Mouse (Mus musculus): ENCODE measurements around the gene Clip4.

Gene Clip4

GRCm38 (mm10) chr17:71791622-71792021 is 23.3 kb downstream of the Clip4 start:
- no peak for DNase-seq (ENCODE audit: low spot score in 2 of 2)

GRCm38 (mm10) chr17:71795521-71796205 is 27.4 kb downstream of the Clip4 start:
- DNase-seq (ENCODE audit: low spot score in 2 of 2), result no peak

GRCm38 (mm10) chr17:71803456-71803855 is 35.2 kb downstream of the Clip4 start:
- no peak for DNase-seq (ENCODE audit: low spot score in 2 of 2)

GRCm38 (mm10) chr17:71803876-71804275 is 35.6 kb downstream of the Clip4 start:
- no peak for DNase-seq (ENCODE audit: low spot score in 2 of 2)

- DNase-seq (ENCODE audit: low spot score in 2 of 2), result no peak
These were observed 42.8 kb downstream of the Clip4 start for GRCm38 (mm10) chr17:71811070-71811469.

- no peak for DNase-seq (ENCODE audit: low spot score in 2 of 2)
These were observed 48.0 kb downstream of the Clip4 start for GRCm38 (mm10) chr17:71816136-71816864.

- no peak for DNase-seq (ENCODE audit: low spot score in 2 of 2)
These were observed 55.5 kb downstream of the Clip4 start for GRCm38 (mm10) chr17:71823622-71824306.

GRCm38 (mm10) chr17:71826603-71827002 is 58.3 kb downstream of the Clip4 start:
- DNase-seq (ENCODE audit: low spot score in 2 of 2), result no peak

- no peak for DNase-seq (ENCODE audit: low spot score in 2 of 2)
These were observed 59.4 kb downstream of the Clip4 start for GRCm38 (mm10) chr17:71827627-71828026.

- DNase-seq (ENCODE audit: low spot score in 2 of 2), result no peak
These were observed 60.6 kb downstream of the Clip4 start for GRCm38 (mm10) chr17:71828647-71829414.

GRCm38 (mm10) chr17:71831960-71832359 is 63.7 kb downstream of the Clip4 start:
- no peak for DNase-seq (ENCODE audit: low spot score in 2 of 2)

- no peak for DNase-seq (ENCODE audit: low spot score in 2 of 2)
These were observed 93.9 kb downstream of the Clip4 start for GRCm38 (mm10) chr17:71862184-71862583.

- DNase-seq (ENCODE audit: low spot score in 2 of 2), result no peak
These were observed 94.6 kb downstream of the Clip4 start for GRCm38 (mm10) chr17:71862895-71863294.

GRCm38 (mm10) chr17:71864039-71864438 is 95.8 kb downstream of the Clip4 start:
- DNase-seq (ENCODE audit: low spot score in 2 of 2), result no peak

GRCm38 (mm10) chr17:71865437-71865836 is 97.2 kb downstream of the Clip4 start:
- DNase-seq (ENCODE audit: low spot score in 2 of 2), result no peak

GRCm38 (mm10) chr17:71867892-71868291 is 99.6 kb downstream of the Clip4 start:
- DNase-seq (ENCODE audit: low spot score in 2 of 2), result no peak

GRCm38 (mm10) chr17:71868828-71869227 is 100.6 kb downstream of the Clip4 start:
- DNase-seq (ENCODE audit: low spot score in 2 of 2), result no peak

GRCm38 (mm10) chr17:71869372-71870231 is 101.3 kb downstream of the Clip4 start:
- no peak for DNase-seq (ENCODE audit: low spot score in 2 of 2)

GRCm38 (mm10) chr17:71870232-71870621 is 102.0 kb downstream of the Clip4 start:
- no peak for DNase-seq (ENCODE audit: low spot score in 2 of 2)

GRCm38 (mm10) chr17:71870641-71871040 is 102.4 kb downstream of the Clip4 start:
- no peak for DNase-seq (ENCODE audit: low spot score in 2 of 2)

GRCm38 (mm10) chr17:71871981-71872380 is 103.7 kb downstream of the Clip4 start:
- DNase-seq (ENCODE audit: low spot score in 2 of 2), result no peak
